Mouse (Mus musculus) activated CD4-positive, CD25-positive, alpha-beta regulatory T cell, adult 4 months (primary cell): Measurements from ENCODE around the gene Tmem181a. TPM values are rescaled to one million over a fixed set of nuclear protein-coding genes. Genes with fewer than 3 reads are reported as not detected.
A peak's percentile ranks its signal among the peaks of the same experiment; 100 is the strongest.
"Not testable (repeated sequence)": the region's sequence is repeated elsewhere in the genome, so short reads cannot be mapped to it uniquely, and the experiment has no call there.

Experiments used
- ATAC-seq: one replicate; pipeline ENCODE4 v1.8.0; 2017
- polyA plus RNA-seq, 2 experiments: library from polyadenylated mRNA; unstranded; fragments of 100-300 nt; shearing (Covaris generic); gene quantifications; one replicate each; pipeline ENCODE4 v1.2.1; 2017

Tmem181a gene
- polyA plus RNA-seq, 2 experiments from 2014 or later = 13.4 to 20.5 TPM

DNA sequence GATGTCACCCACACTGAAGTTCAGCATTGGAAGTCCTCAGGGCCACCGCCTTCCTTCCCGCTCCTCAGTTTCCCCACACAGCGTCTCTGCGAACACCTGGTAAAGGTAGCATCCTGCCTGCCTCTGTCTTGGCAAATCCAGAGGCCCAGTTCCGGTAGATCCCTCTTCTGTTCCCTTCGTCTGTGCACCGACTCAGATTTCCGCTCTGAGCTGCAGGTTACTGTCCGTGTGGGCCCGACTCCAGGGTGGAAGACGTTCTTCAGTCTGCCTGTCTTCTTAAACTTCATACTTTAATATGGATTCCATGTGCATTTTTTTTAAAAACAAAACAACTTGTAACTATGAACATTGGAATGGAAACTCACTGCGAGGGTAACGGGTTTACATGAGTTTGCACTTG, 49.8 kb downstream of the Tmem181a start:
- not testable (repeated sequence) for ATAC-seq

DNA sequence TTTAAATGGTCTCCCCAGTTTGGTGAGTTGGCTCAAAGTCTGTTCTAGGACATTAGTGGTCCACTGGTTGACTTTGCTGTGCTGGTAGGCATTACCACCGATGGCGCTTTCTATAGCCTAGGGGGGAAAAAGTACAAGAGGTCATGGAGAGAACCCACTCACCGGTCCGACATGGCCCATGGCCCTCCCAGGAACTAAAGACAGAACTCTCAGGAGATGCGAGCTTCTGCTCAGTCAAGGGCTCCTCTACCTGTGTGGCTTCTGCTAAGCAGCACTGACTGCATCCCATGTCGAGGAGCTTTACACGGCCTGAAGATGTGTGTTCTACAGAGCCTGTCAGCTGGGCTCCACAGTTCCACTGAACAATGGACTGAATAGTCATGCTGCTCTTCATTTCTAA, 55.1 kb downstream of the Tmem181a start:
- not testable (repeated sequence) for ATAC-seq

DNA sequence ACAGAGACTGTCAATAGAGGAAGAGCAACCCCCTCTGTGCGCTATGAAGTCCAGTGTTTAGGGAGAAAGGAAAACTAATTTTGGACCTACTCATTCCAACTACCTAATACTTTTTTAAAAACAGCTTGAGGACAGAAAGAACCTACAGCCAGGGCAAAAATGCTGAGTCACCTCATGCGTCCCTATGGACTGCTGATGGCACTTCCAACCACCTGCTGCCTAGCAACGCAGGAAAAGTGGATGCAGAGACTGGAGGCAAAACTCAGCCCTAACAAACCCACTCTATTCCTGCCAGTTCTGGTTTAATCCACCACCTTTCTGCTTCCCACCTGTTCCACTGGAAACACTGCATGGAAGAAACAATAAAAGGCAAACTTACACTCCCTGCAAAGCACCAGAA, 56.1 kb downstream of the Tmem181a start:
- ATAC-seq = not testable (repeated sequence)

- ATAC-seq = not testable (repeated sequence)
Observed at GRCm38 (mm10) chr17:6314493-6314892, 57.8 kb downstream of the Tmem181a start.

GRCm38 (mm10) chr17:6315706-6316105, 59.0 kb downstream of the Tmem181a start:
- ATAC-seq = not testable (repeated sequence)

GRCm38 (mm10) chr17:6316379-6317126, 59.9 kb downstream of the Tmem181a start:
- peak; percentile 8 for ATAC-seq

DNA sequence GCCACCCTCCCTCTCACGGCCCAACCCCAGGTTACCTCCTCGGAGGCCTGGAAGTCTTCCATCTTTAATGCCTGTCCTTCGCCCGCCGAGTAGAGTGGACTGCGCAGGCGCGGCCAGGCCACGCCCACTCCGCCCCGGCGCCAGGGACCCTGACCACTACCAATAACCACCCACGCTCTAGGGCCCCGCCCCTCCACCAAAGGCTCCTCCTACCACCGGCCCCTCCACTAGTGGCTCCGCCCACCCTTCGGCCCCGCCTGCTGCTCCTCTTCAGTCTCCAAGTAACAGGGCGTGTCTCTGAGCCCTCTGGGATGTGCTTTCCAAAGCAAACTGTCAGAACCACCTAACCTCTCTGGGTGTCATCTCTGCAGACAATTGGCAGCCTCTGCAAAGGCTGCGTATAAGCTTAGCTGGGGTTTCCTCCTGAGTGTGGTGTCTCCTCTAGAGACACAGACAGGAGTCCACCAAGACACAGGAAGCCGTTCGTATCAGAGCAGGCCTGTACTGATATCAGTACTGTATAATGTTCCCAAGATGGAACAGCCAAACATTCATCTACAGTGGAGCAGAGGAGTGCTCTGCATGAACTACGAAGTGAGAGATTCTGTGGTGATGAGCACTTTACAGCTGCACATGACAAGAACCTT, 60.8 kb downstream of the Tmem181a start, which contains the start of gene Dynlt1a:
Gene Dynlt1a, minus strand, starts transcription at position 162 of the 647 bp plus-strand sequence.
- peak; percentile 89 for ATAC-seq

DNA sequence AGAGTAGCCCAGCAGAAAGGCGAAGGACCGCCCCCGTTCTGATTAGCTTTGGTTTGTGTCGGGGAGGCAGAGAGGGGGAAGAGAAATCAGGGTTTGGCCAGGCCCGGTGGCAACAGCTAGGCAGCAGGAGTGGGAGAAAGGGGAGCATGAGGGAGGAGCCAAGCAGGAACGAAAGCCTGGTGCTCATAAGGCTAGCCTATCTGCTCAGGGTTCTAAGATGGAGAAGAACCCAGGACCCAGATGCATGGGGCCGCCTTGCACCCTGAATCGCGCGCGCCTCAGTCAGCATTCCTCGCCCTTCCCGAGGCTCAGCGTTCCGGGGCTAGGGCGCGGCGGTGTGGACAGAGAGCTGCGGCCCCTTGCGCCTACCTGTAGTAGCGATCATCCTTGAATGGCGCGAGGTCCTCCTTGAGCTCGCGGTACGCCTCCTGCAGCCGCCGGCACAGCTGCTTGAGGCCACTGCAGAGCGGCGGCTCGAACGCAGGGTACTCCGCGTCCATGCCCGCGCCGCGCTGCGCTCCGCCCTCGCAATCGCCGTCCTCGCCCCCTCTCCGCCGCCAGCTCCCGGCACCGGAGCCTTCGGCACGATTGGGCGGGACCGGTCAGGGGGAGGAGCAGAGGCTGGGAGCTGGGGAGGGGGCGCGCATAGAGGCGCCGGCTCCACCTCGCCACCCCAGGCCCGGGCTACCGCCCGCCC, 64.6 kb downstream of the Tmem181a start:
- not testable (repeated sequence) for ATAC-seq

GRCm38 (mm10) chr17:6321778-6322101, 65.1 kb downstream of the Tmem181a start:
- not testable (repeated sequence) for ATAC-seq

- not testable (repeated sequence) for ATAC-seq
Observed at GRCm38 (mm10) chr17:6325021-6325420, 68.4 kb downstream of the Tmem181a start.

GRCm38 (mm10) chr17:6325543-6325942, 68.9 kb downstream of the Tmem181a start:
- ATAC-seq = not testable (repeated sequence)

GRCm38 (mm10) chr17:6327554-6327953, 70.9 kb downstream of the Tmem181a start:
- ATAC-seq = not testable (repeated sequence)

- not testable (repeated sequence) for ATAC-seq
Observed at GRCm38 (mm10) chr17:6328997-6329396, 72.3 kb downstream of the Tmem181a start.

- not testable (repeated sequence) for ATAC-seq
Observed at GRCm38 (mm10) chr17:6342606-6343294, 86.1 kb downstream of the Tmem181a start.

DNA sequence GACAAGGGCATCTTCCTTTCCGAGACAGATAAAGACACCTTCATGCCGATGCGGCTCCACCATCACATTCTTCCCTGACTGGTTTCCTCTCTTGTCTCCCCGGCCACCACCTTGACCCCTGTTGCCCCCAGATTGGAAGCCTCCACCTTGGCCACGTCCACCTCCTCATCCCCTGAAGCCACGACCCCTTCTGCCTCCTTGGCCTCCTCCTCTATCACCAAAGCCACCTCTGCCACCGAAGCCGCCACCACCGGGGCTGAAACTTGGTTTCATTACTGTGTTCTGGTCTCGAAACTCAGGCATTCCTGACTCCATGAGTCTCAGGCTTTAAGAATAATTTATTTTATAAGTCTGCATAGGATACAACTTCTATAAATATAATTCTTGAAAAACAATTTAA, 98.6 kb downstream of the Tmem181a start:
- ATAC-seq = not testable (repeated sequence)

Other genes starting within 250 kb of the Tmem181a start
- gene Serac1, start 177.1 kb upstream of the Tmem181a start, polyA plus RNA-seq = 1 to 10 TPM; 1.8 to 2.0 TPM
- gene Gtf2h5, start 177.1 kb upstream of the Tmem181a start, polyA plus RNA-seq = 100 to 1,000 TPM in 1 of 2 experiments, 10 to 100 TPM in 1; 96.4 to 102 TPM
- 10 to 100 TPM; 29.5 to 46.5 TPM for gene Tulp4, start 150.4 kb upstream of the Tmem181a start, polyA plus RNA-seq
- 1 to 10 TPM; 7.5 to 8.5 TPM for gene Dynlt1a, start 60.6 kb downstream of the Tmem181a start, polyA plus RNA-seq
- 100 to 1,000 TPM; 170 to 195 TPM for gene Dynlt1b, start 173.3 kb downstream of the Tmem181a start, polyA plus RNA-seq